Mouse (Mus musculus): ENCODE measurements around the gene Sfxn3.

GRCm38 (mm10) chr19:45025937-45026568 lies 21.2 kb upstream of the Sfxn3 start:
- TF ChIP-seq TAL1 (IDR thresholded peaks at IDR 0.05; ENCODE audit: low read length) (no peak), GATA1 (IDR thresholded peaks at IDR 0.05; ENCODE audit: low read length) (no peak)
